Mouse (Mus musculus) gastrocnemius, postnatal 4 days (tissue): Measurements from ENCODE around the gene Eif3j1. TPM values are rescaled to one million over a fixed set of nuclear protein-coding genes. Genes with fewer than 3 reads are reported as not detected.
"Not testable (repeated sequence)": the region's sequence is repeated elsewhere in the genome, so short reads cannot be mapped to it uniquely, and the experiment has no call there.

ENCODE experiments used
- DNase-seq, 2 experiments: peaks; one replicate each; pipeline ENCODE4 v3.0.0; 2021 to 2022; ENCODE audit warnings: low spot score in 2 of 2, mixed read lengths in 2 of 2
- long read RNA-seq, 2 experiments: library from polyadenylated mRNA; stranded (forward); transcript quantifications; one replicate each; pipeline ENCODE4 v2.0.0; 2021
- total RNA-seq, 2 experiments: library from RNA; stranded (reverse); gene quantifications; 2 replicates each; pipeline ENCODE4 v1.2.3; 2021

The Eif3j1 gene
- total RNA-seq, result 10 to 100 TPM; 16.4 to 18.9 TPM
- long read RNA-seq, experiment 1, full-length matches to known transcripts, result 109 of 118 reads
- long read RNA-seq, experiment 1, partial matches to known transcripts, result 3 of 118 reads
- long read RNA-seq, experiment 1, other reads (novel, unspliced or antisense), result 6 of 118 reads
- long read RNA-seq, experiment 2, full-length matches to known transcripts, result 98 of 113 reads
- long read RNA-seq, experiment 2, partial matches to known transcripts, result 3 of 113 reads
- long read RNA-seq, experiment 2, other reads (novel, unspliced or antisense), result 12 of 113 reads

GRCm38 (mm10) chr2:122027862-122028755 is at the start of gene Eif3j1:
TSS of gene Eif3j1 (plus strand) at chr2:122028546.
- peak; percentile 79 to 86 for DNase-seq

- no peak for DNase-seq
Measured at GRCm38 (mm10) chr2:121995738-121996137, 32.6 kb upstream of the Eif3j1 start.

- no peak for DNase-seq
Measured at GRCm38 (mm10) chr2:122008832-122009231, 19.5 kb upstream of the Eif3j1 start.

GRCm38 (mm10) chr2:122011441-122011840 is 16.9 kb upstream of the Eif3j1 start:
- DNase-seq, result no peak

- no peak for DNase-seq
Measured at GRCm38 (mm10) chr2:122018705-122019104, 9.6 kb upstream of the Eif3j1 start.

- DNase-seq, result no peak
Measured at GRCm38 (mm10) chr2:122022284-122022683, 6.1 kb upstream of the Eif3j1 start.

GRCm38 (mm10) chr2:122027091-122027490 is 1.3 kb upstream of the Eif3j1 start:
- not testable (repeated sequence) for DNase-seq

GRCm38 (mm10) chr2:122028756-122029700 is 682 bp downstream of the Eif3j1 start:
- peak; percentile 39 to 52 for DNase-seq

GRCm38 (mm10) chr2:122031970-122032369 is 3.6 kb downstream of the Eif3j1 start:
- DNase-seq, result no peak

- no peak for DNase-seq
Measured at GRCm38 (mm10) chr2:122036064-122036463, 7.7 kb downstream of the Eif3j1 start.

- no peak for DNase-seq
Measured at GRCm38 (mm10) chr2:122043926-122044325, 15.6 kb downstream of the Eif3j1 start.

- DNase-seq, result no peak
Measured at GRCm38 (mm10) chr2:122059365-122060115, 31.2 kb downstream of the Eif3j1 start.

- peak in 1 of 2 experiments; percentile 40 for DNase-seq
Measured at GRCm38 (mm10) chr2:122065200-122065969, 37.0 kb downstream of the Eif3j1 start.

- no peak for DNase-seq
Measured at GRCm38 (mm10) chr2:122066241-122066640, 37.9 kb downstream of the Eif3j1 start.

GRCm38 (mm10) chr2:122069144-122069912 is 41.0 kb downstream of the Eif3j1 start:
- DNase-seq, result no peak

- peak in 1 of 2 experiments; percentile 48 for DNase-seq
Measured at GRCm38 (mm10) chr2:122069922-122070321, 41.6 kb downstream of the Eif3j1 start.

- DNase-seq, result no peak
Measured at GRCm38 (mm10) chr2:122081728-122082456, 53.5 kb downstream of the Eif3j1 start.

- peak in 1 of 2 experiments; percentile 60 for DNase-seq
Measured at GRCm38 (mm10) chr2:122086446-122086845, 58.1 kb downstream of the Eif3j1 start.
